Mouse (Mus musculus) spleen, adult 2 months (tissue): ENCODE measurements around the gene Psme1. TPM values are rescaled to one million over a fixed set of nuclear protein-coding genes. Genes with fewer than 3 reads are reported as not detected.

Experiments
- DNase-seq, 2 experiments: peaks; one replicate each; pipeline versions ENCODE4 v3.0.0 to v3.0.0-alpha.2; 2012 to 2021; ENCODE audit warnings: low spot score in 2 of 2, low read depth in 1 of 2
- H3K27ac ChIP-seq: fragments of 200-500 bp; 2 replicates; pipeline ENCODE4 v1.5.1; 2012; ENCODE audit warnings: low read length, inconsistent platforms; ENCODE audit not compliant: insufficient read depth
- H3K27me3 ChIP-seq: fragments of 200-500 bp; 2 replicates; pipeline ENCODE4 v1.6.1; 2012; ENCODE audit warnings: mild to moderate bottlenecking, moderate library complexity, low read length, inconsistent platforms; ENCODE audit not compliant: control insufficient read depth, insufficient read depth
- H3K36me3 ChIP-seq: fragments of 200-500 bp; 2 replicates; pipeline ENCODE4 v1.6.1; 2012; ENCODE audit warnings: mild to moderate bottlenecking, low read length, inconsistent platforms; ENCODE audit not compliant: control insufficient read depth, insufficient read depth
- H3K4me1 ChIP-seq: fragments of 200-500 bp; 2 replicates; pipeline ENCODE4 v1.6.1; 2011; ENCODE audit warnings: inconsistent platforms; ENCODE audit not compliant: control insufficient read depth, insufficient read depth, insufficient read length
- H3K4me3 ChIP-seq: fragments of 200-500 bp; 2 replicates; pipeline ENCODE4 v1.5.1; 2011; ENCODE audit warnings: mild to moderate bottlenecking, inconsistent platforms; ENCODE audit not compliant: insufficient read depth, insufficient read length; ENCODE audit errors: extremely low read depth
- CTCF ChIP-seq: fragments of 200-500 bp; IDR thresholded peaks from 2 replicates; pipeline ENCODE4 v1.5.1; 2011; ENCODE audit warnings: mild to moderate bottlenecking, inconsistent platforms; ENCODE audit not compliant: insufficient read depth, insufficient read length, insufficient replicate concordance; ENCODE audit errors: extremely low read depth
- POLR2A ChIP-seq: fragments of 200-500 bp; IDR thresholded peaks from 2 replicates; pipeline ENCODE4 v1.6.1; 2011; ENCODE audit warnings: low read depth, low read length, inconsistent platforms
- WGBS: fragments of 180-500 bp; shearing (Covaris S2); methylation state at CpG from one replicate; pipeline ENCODE4 v1.1.7; 2018; 5-methylcytosine and 5-hydroxymethylcytosine counted together
- polyA plus RNA-seq: library from polyadenylated mRNA; depleted of rRNA; stranded (reverse); fragments of >200 nt; gene quantifications from 2 replicates; pipeline ENCODE4 v1.2.3, GENCODE M21; 2012

Psme1 gene
- polyA plus RNA-seq, 1 experiment, result 101 TPM

DNA sequence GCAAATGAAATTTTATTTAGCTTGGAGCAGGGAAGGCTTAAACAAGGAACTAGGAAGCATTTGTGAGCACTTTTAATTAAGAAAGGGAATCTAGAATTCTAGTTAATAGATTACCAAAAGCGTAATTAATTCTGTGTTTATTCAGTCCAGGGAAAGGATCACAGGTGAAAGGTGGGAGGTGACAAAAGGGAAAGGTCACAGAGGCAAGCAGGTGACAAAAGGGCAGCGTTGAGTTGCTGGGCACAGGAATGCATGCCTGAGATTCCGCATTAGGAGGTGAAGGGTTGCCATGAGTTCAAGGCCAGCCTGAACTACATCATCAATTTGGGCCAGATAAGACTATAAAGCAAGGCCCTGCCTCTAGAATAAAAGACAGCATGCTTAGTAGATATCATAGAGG is 10.4 kb upstream of the Psme1 start:
- no peak overlapping the region for H3K27ac ChIP-seq
- 94% methylated on average over 3 of the region's 3 CpGs for WGBS

DNA sequence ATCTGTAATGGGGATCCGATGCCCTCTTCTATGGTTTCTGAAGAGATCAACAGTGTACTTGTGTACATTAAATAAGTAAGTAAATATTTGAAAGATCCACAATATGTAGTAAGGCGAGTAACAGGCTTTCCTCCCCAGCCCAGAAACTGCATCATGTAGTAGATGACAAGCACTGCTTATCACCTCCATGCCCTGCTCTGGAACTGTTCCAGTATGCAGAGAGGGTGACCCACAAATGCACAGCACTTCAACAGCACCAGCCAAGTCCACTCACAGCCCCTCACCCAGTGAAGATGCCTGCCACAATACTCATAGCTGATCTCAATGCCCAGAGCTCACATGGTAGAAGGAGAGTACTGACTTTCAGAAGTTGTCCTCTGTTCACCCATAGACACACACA is 7.3 kb upstream of the Psme1 start:
- Histone ChIP-seq H3K4me1 (no peaks in the 10 kb centered on the region), H3K36me3 (peaks cover 31% of the 10 kb centered on the region), H3K4me3 (no peak overlapping the region), H3K27ac (no peak overlapping the region), H3K27me3 (no peaks in the 10 kb centered on the region)
- 80% methylated on average over 2 of the region's 2 CpGs for WGBS
- TF ChIP-seq CTCF (no peak), POLR2A (no peak)
- no peak for DNase-seq

More for the DNA sequence above, 10.4 kb upstream of the Psme1 start:
- H3K4me1 ChIP-seq, result no peaks in the 10 kb centered on the region
- H3K4me3 ChIP-seq, result no peak overlapping the region
- no peaks in the 10 kb centered on the region for H3K27me3 ChIP-seq
- H3K36me3 ChIP-seq, result peaks cover 42% of the 10 kb centered on the region
- TF ChIP-seq CTCF, result no peak
- no peak for TF ChIP-seq POLR2A
- no peak for DNase-seq

DNA sequence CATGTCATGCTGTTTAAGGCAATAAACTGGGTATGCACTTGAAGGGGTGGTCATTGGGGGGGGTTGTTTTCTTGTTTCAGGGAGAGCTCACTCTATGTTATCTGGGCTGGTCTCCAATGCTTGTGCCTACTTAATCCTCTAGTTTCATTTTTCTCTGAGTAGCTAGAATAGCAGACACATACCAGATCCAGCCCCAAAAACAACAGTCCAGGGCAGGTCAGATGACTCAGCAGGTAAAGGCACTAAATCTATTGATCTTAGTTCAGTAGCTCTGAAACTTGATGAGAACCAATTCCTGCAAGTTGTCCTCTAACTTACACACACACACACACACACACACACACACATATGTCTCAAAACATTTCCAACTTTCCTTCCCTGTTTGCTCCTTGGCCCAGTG is 6.2 kb upstream of the Psme1 start:
- TF ChIP-seq CTCF (no peak), POLR2A (no peak)
- no peaks in the 10 kb centered on the region for H3K27me3 ChIP-seq
- no peak overlapping the region for H3K4me3 ChIP-seq
- DNase-seq, result no peak
- H3K4me1 ChIP-seq, result no peaks in the 10 kb centered on the region
- H3K36me3 ChIP-seq, result peaks cover 22% of the 10 kb centered on the region
- H3K27ac ChIP-seq, result no peak overlapping the region

DNA sequence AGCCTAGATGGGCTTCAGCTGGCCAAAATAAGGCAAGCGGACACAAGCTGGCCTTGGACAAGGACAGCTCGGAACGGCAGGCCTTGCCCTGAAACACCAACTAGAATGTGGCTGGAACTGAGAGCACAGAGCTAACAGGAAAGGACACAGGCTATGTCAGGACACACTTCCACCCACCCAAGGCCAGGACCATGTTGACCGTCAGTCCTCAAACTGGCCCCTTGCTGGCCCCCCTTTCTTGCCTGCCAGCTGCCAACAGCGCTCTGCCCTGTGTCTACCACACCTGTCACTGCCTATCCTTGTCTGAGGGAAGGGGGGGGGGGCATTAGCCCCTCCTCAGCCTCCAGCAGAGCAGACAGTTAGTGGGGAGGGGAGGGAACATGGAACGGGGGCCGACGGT is 2.6 kb upstream of the Psme1 start, which contains the start of gene Fitm1:
Gene Fitm1, plus strand, starts transcription at position 316 of the 400 bp plus-strand sequence.
- no peak for TF ChIP-seq CTCF
- TF ChIP-seq POLR2A, result no peak
- no peak within 1 kb of the TSS for H3K27ac ChIP-seq
- H3K36me3 ChIP-seq, result peaks cover 5% of the 10 kb centered on the region; the same call in 1 of the 2 replicates
- H3K4me3 ChIP-seq, result no peak within 1 kb of the TSS
- 77% methylated on average over 8 of the region's 8 CpGs for WGBS
- no peak for DNase-seq
- H3K4me1 ChIP-seq, result peaks cover 3% of the 10 kb centered on the region; the same call in 1 of the 2 replicates
- H3K27me3 ChIP-seq, result no peaks in the 10 kb centered on the region

GRCm38 (mm10) chr14:55575711-55576110 is 2.2 kb upstream of the Psme1 start:
- peaks cover 7% of the 10 kb centered on the region for H3K36me3 ChIP-seq
- WGBS, result 73% methylated on average over 13 of the region's 13 CpGs
- no peak for TF ChIP-seq CTCF
- no peak for TF ChIP-seq POLR2A
- no peak for DNase-seq
- no peak overlapping the region for H3K27ac ChIP-seq
- H3K27me3 ChIP-seq, result no peaks in the 10 kb centered on the region
- H3K4me1 ChIP-seq, result peaks cover 3% of the 10 kb centered on the region; the same call in 1 of the 2 replicates
- no peak overlapping the region for H3K4me3 ChIP-seq

DNA sequence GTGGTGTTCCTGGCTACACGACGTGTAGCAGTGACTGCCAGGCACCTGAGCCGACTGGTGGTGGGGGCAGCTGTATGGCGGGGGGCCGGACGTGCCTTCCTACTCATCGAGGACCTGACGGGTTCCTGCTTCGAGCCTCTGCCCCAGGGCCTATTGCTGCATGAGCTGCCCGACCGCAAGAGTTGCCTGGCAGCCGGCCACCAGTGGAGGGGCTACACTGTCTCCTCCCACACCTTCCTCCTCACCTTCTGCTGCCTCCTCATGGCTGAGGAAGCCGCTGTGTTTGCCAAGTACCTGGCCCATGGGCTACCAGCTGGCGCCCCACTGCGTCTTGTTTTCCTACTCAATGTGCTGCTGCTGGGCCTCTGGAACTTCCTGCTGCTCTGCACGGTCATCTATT is 1.5 kb upstream of the Psme1 start:
- H3K36me3 ChIP-seq, result peaks cover 13% of the 10 kb centered on the region
- peaks cover 3% of the 10 kb centered on the region; the same call in 1 of the 2 replicates for H3K4me1 ChIP-seq
- TF ChIP-seq POLR2A (no peak), CTCF (no peak)
- no peak overlapping the region for H3K27ac ChIP-seq
- DNase-seq, result no peak
- 58% methylated on average over 16 of the region's 16 CpGs for WGBS
- H3K27me3 ChIP-seq, result no peaks in the 10 kb centered on the region
- no peak overlapping the region for H3K4me3 ChIP-seq

- WGBS, result 10% methylated on average over 6 of the region's 6 CpGs
- TF ChIP-seq CTCF, result no peak
- no peak for TF ChIP-seq POLR2A
- Histone ChIP-seq H3K4me1 (peaks cover 3% of the 10 kb centered on the region; the same call in 1 of the 2 replicates), H3K27ac (peak overlapping the region; percentile 91), H3K27me3 (no peaks in the 10 kb centered on the region), H3K4me3 (peak overlapping the region; percentile 83), H3K36me3 (peaks cover 20% of the 10 kb centered on the region)
- peak in 1 of 2 experiments; percentile 56 for DNase-seq
These were observed 846 bp downstream of the Psme1 start for GRCm38 (mm10) chr14:55578668-55579269.
